Mouse (Mus musculus) stomach, embryonic 16.5 days (tissue): ENCODE measurements around the gene Thap12. TPM values are rescaled to one million over a fixed set of nuclear protein-coding genes. Genes with fewer than 3 reads are reported as not detected.

Experiments
- ATAC-seq: fragments of 200-750 bp; cut with Nextera tagmentation; 2 replicates; pipeline ENCODE4 v1.8.0; 2017; ENCODE audit warnings: moderate number of reproducible peaks, moderate TSS enrichment; ENCODE audit not compliant: insufficient read depth, low FRiP score
- H3K27ac ChIP-seq: fragments of 300-500 bp; sonication (generic); 2 replicates; pipeline ENCODE4 v1.5.1; 2014; ENCODE audit warnings: low read length
- H3K27me3 ChIP-seq: fragments of 300-500 bp; sonication (generic); 2 replicates; pipeline ENCODE4 v1.6.1; 2014; ENCODE audit warnings: low read length, control low read depth, mixed read lengths; ENCODE audit not compliant: control insufficient read depth, insufficient read depth
- H3K36me3 ChIP-seq: fragments of 300-500 bp; sonication (generic); 2 replicates; pipeline ENCODE4 v1.6.1; 2014; ENCODE audit warnings: low read length; ENCODE audit not compliant: control insufficient read depth, insufficient read depth
- H3K4me1 ChIP-seq: fragments of 300-500 bp; sonication (generic); 2 replicates; pipeline ENCODE4 v1.6.1; 2014; ENCODE audit warnings: low read length, control low read depth, mixed read lengths; ENCODE audit not compliant: control insufficient read depth, insufficient read depth
- H3K4me2 ChIP-seq: fragments of 300-500 bp; sonication (generic); 2 replicates; pipeline ENCODE4 v1.6.1; 2014; ENCODE audit warnings: low read depth, low read length, mixed read lengths
- H3K4me3 ChIP-seq: fragments of 300-500 bp; sonication (generic); replicated peaks from 2 replicates; pipeline ENCODE4 v1.5.1; 2014; ENCODE audit warnings: mild to moderate bottlenecking, low read length
- H3K9ac ChIP-seq: fragments of 300-500 bp; sonication (generic); 2 replicates; pipeline ENCODE4 v1.6.1; 2014; ENCODE audit warnings: low read length
- H3K9me3 ChIP-seq: fragments of 300-500 bp; sonication (generic); replicated peaks from 2 replicates; pipeline ENCODE4 v1.6.1; 2016; ENCODE audit warnings: low read length, control low read depth; ENCODE audit not compliant: control insufficient read depth
- whole genome bisulfite sequencing: fragments of 180-500 bp; shearing (Covaris S2); extraction: QIAGEN DNeasy Blood & Tissue Kit; methylation state at CpG from one replicate; pipeline ENCODE4 v1.1.7; 2014; 5-methylcytosine and 5-hydroxymethylcytosine counted together
- polyA plus RNA-seq: library from polyadenylated mRNA; unstranded; fragments of >200 nt; fragmentation: Nextera tagmentation; extraction: Ambion mirVana; gene quantifications from 2 replicates; pipeline ENCODE4 v1.2.1, GENCODE M21; 2015

Gene Thap12
- polyA plus RNA-seq, 1 experiment from 2014 or later = 42.9 TPM

- H3K4me2 ChIP-seq = no peak overlapping the region
- H3K9ac ChIP-seq = no peak overlapping the region
- no peaks in the 10 kb centered on the region for H3K36me3 ChIP-seq
- no peak overlapping the region for H3K4me3 ChIP-seq
- H3K27ac ChIP-seq = no peak overlapping the region
- 81% methylated on average over 5 of the region's 5 CpGs for WGBS
- H3K4me1 ChIP-seq = no peaks in the 10 kb centered on the region
- no peaks in the 10 kb centered on the region for H3K9me3 ChIP-seq
- ATAC-seq = no peak
- no peaks in the 10 kb centered on the region for H3K27me3 ChIP-seq
Measured at GRCm38 (mm10) chr7:98760126-98760525, 57.2 kb downstream of the Thap12 start.

GRCm38 (mm10) chr7:98763911-98764310 lies 61.0 kb downstream of the Thap12 start:
- WGBS = 93% methylated on average over 10 of the region's 10 CpGs
- Histone ChIP-seq H3K27me3 (no peaks in the 10 kb centered on the region), H3K4me3 (no peak overlapping the region), H3K36me3 (no peaks in the 10 kb centered on the region), H3K4me2 (no peak overlapping the region), H3K4me1 (no peaks in the 10 kb centered on the region), H3K9ac (no peak overlapping the region), H3K27ac (no peak overlapping the region), H3K9me3 (no peaks in the 10 kb centered on the region)
- ATAC-seq = no peak

- H3K4me3 ChIP-seq = no peak overlapping the region
- H3K9me3 ChIP-seq = no peaks in the 10 kb centered on the region
- ATAC-seq = no peak
- peaks cover 24% of the 10 kb centered on the region for H3K4me1 ChIP-seq
- no peak overlapping the region for H3K27ac ChIP-seq
- no peak overlapping the region for H3K4me2 ChIP-seq
- no peak overlapping the region for H3K9ac ChIP-seq
- WGBS = 71% methylated on average over 6 of the region's 6 CpGs
- H3K27me3 ChIP-seq = no peaks in the 10 kb centered on the region
- H3K36me3 ChIP-seq = no peaks in the 10 kb centered on the region
Measured at GRCm38 (mm10) chr7:98767261-98767660, 64.4 kb downstream of the Thap12 start.

Other genes starting within 250 kb of the Thap12 start
- 9.5 and 13.9 TPM in 2 replicates for gene Lrrc32, start 213.8 kb upstream of the Thap12 start, polyA plus RNA-seq
- 17.3 and 23.1 TPM in 2 replicates for gene Emsy, start 46.3 kb upstream of the Thap12 start, polyA plus RNA-seq
- gene Wnt11, start 132.0 kb downstream of the Thap12 start, polyA plus RNA-seq = 4.7 and 5.8 TPM in 2 replicates